Mouse (Mus musculus): Measurements from ENCODE around the gene Gm42906.

DNA sequence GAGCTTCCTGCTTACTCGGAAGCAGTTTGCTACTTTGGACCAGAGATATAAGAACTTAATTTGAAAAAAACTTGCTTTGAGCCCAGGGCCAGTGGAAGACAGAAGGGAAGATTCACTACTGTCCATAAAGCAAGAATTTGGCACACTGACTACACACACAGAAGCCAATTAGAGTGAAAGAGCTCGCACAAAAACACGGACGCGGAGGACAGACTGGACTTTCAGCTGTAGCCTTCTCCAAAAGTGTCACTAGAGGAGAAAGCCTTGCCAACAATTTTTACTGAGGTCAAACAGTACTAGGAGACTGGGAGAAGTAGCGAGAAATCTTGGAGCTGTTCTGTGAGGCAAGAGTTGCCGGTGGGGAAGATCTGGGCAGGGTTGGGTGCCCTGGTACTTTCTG is 128.4 kb downstream of the Gm42906 start:
- no peak for TF ChIP-seq GATA1 (IDR thresholded peaks at IDR 0.05; ENCODE audit: low read length)
- TF ChIP-seq TAL1 (IDR thresholded peaks at IDR 0.05; ENCODE audit: low read length), result no peak
